8 mouse cellular contexts compared by ENCODE assay signal in genomic region chr2:75703375-75704181, GRCm38 (mm10). TPM values are rescaled to one million over a fixed set of nuclear protein-coding genes. Genes with fewer than 3 reads are reported as not detected.
DNase-seq lines count a peak whose midpoint lies in the region; ATAC-seq and TF ChIP-seq lines count a peak whose summit lies in the region.

No protein-coding gene starts in this region.

- WGBS in bone marrow, adult 2 months, result under 1% methylated on average over 62 of the region's 62 CpGs
- WGBS in kidney, embryonic 14.5 days, result under 1% methylated on average over 54 of the region's 62 CpGs

- peaks cover 4% of the 10 kb centered on the region for H3K4me1 ChIP-seq in bone marrow, adult 2 months (ENCODE audit: control insufficient read depth, insufficient read depth, low read length)
- H3K4me1 ChIP-seq in embryonic fibroblast, embryonic 13.5 days (ENCODE audit: control insufficient read depth, insufficient read depth, low read length), result 0 out of 2 replicates have a peak, but pooled peaks cover 7% of the 10 kb centered on the region
- H3K4me1 ChIP-seq in kidney, embryonic 14.5 days (ENCODE audit: control insufficient read depth, insufficient read depth, low read length), result peaks cover 33% of the 10 kb centered on the region

- H3K9me3 ChIP-seq in kidney, embryonic 14.5 days (ENCODE audit: control insufficient read depth, low read length), result no peaks in the 10 kb centered on the region

- H3K9ac ChIP-seq in kidney, embryonic 14.5 days (ENCODE audit: low read depth, low read length), result peak overlapping the region; percentile 79

- H3K27ac ChIP-seq in bone marrow, adult 2 months (ENCODE audit: control insufficient read depth, insufficient read depth, low read depth, low read length, poor library complexity), result peak overlapping the region; percentile 99
- peak overlapping the region; percentile 74 for H3K27ac ChIP-seq in embryonic fibroblast, embryonic 13.5 days (ENCODE audit: insufficient read depth, low read length)
- peak overlapping the region; percentile 98 for H3K27ac ChIP-seq in kidney, embryonic 14.5 days (ENCODE audit: low read depth, low read length)

- no peak for TF ChIP-seq CTCF in bone marrow, adult 2 months (IDR thresholded peaks at IDR 0.05; ENCODE audit: control insufficient read depth, insufficient read depth, low read length)
- TF ChIP-seq CTCF in embryonic fibroblast, embryonic 13.5 days (IDR thresholded peaks at IDR 0.05; ENCODE audit: borderline replicate concordance, insufficient read depth, low read length), result no peak

- ATAC-seq in kidney, embryonic 14.5 days (ENCODE audit: low FRiP score, low TSS enrichment), result peak; percentile 55
- peak; percentile 33 for ATAC-seq in monocyte, adult 5-6 weeks (replicated peaks; ENCODE audit: insufficient number of reproducible peaks, low FRiP score, low TSS enrichment, poor library complexity, severe bottlenecking)

- H3K4me2 ChIP-seq in kidney, embryonic 14.5 days (replicated peaks; ENCODE audit: low read depth, low read length), result peak overlapping the region; percentile 70

- TF ChIP-seq POLR2A in bone marrow, adult 2 months (IDR thresholded peaks at IDR 0.05; ENCODE audit: borderline replicate concordance, control insufficient read depth, low read depth, low read length), result peak; percentile 59; the same call in 1 of the 2 replicates
- TF ChIP-seq POLR2A in embryonic fibroblast, embryonic 13.5 days (IDR thresholded peaks at IDR 0.05; ENCODE audit: low read depth, low read length), result peak; percentile 77

- DNase-seq in 416B (ENCODE audit: low read depth), result peak; percentile 96
- peak; percentile 94 to 97 for DNase-seq in heart, adult 9 months (ENCODE audit: low spot score in 2 of 2)
- peak; percentile 90 for DNase-seq in liver
- DNase-seq in spleen, postnatal 4 days (ENCODE audit: low spot score in 2 of 2), result peak; percentile 83 to 93

- H3K4me3 ChIP-seq in bone marrow, adult 2 months (replicated peaks; ENCODE audit: control insufficient read depth, low read depth, low read length), result peak overlapping the region; percentile 89
- H3K4me3 ChIP-seq in embryonic fibroblast, embryonic 13.5 days (ENCODE audit: insufficient read depth, low read length), result peak overlapping the region; percentile 76
- H3K4me3 ChIP-seq in kidney, embryonic 14.5 days (ENCODE audit: low read length), result peak overlapping the region; percentile 63

- no peaks in the 10 kb centered on the region; the same call in 1 of the 2 replicates for H3K36me3 ChIP-seq in kidney, embryonic 14.5 days (ENCODE audit: control insufficient read depth, insufficient read depth, low read length)

- no peaks in the 10 kb centered on the region for H3K27me3 ChIP-seq in kidney, embryonic 14.5 days (ENCODE audit: control insufficient read depth, insufficient read depth, low read length)

RNA-seq across cellular contexts. Expression of gene Nfe2l2, which starts 0.9 kb away (rescaled TPM):
- polyA plus RNA-seq in bone marrow, adult 2 months (2011; ENCODE audit: insufficient read depth, insufficient read length, low replicate concordance, missing spikeins), result 27.9 and 54.5 TPM in 2 replicates
- polyA plus RNA-seq in embryonic fibroblast, embryonic 13.5 days (2011; ENCODE audit: insufficient read length, low read depth, missing spikeins), result 130 and 137 TPM in 2 replicates
- 57.1 and 67.6 TPM in 2 replicates for polyA plus RNA-seq in kidney, embryonic 14.5 days (2014; fragmentation: Nextera tagmentation; extraction: Ambion mirVana)
- total RNA-seq in monocyte, adult 5-6 weeks (2017), result 147 to 253 TPM (median 230 TPM) in 3 replicates

RNA-seq across cellular contexts. Expression of gene Hnrnpa3, which starts 44.5 kb away (rescaled TPM):
- polyA plus RNA-seq in bone marrow, adult 2 months (2011; ENCODE audit: insufficient read depth, insufficient read length, low replicate concordance, missing spikeins), result 389 and 408 TPM in 2 replicates
- polyA plus RNA-seq in embryonic fibroblast, embryonic 13.5 days (2011; ENCODE audit: insufficient read length, low read depth, missing spikeins), result 192 and 279 TPM in 2 replicates
- polyA plus RNA-seq in kidney, embryonic 14.5 days (2014; fragmentation: Nextera tagmentation; extraction: Ambion mirVana), result 300 and 331 TPM in 2 replicates
- total RNA-seq in monocyte, adult 5-6 weeks (2017), result 236 to 464 TPM (median 357 TPM) in 3 replicates

Comparison
In these comparisons a context has a peak if more than half of its experiments do, and no peak if none do; other contexts are left out.
1. Peak in every context shown above with its lines: DNase-seq, ATAC-seq, H3K4me3 ChIP-seq and H3K27ac ChIP-seq.